Mouse (Mus musculus): ENCODE measurements around the gene Trnau1ap.

DNA sequence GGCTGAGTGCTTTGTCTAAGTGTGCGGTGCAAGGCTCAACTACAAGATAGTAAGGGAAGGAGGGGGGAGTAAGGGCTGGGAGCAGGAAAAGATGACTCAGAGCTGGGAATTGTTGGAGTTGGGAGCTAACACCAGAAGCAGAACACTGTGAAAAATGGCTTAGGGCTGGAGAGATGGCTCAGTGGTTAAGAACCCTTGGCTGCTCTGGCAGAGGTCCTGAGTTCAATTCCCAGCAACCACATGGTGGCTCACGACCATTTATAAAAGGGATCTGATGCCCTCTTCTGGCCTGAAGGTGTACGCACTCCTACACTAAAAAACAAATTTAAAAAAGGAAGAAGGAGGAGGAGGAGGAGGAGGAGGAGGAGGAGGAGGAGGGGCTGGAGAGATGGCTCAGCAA is 17.3 kb upstream of the Trnau1ap start:
- no peak for TF ChIP-seq CTCF (IDR thresholded peaks at IDR 0.05; ENCODE audit: borderline replicate concordance, insufficient read depth, low read length)
- TF ChIP-seq POLR2A (IDR thresholded peaks at IDR 0.05; ENCODE audit: low read depth, low read length) = no peak
